Mouse (Mus musculus) liver, adult 2 months (tissue): ENCODE measurements at regions not wholly inside any gene's neighbourhood (a gene's known extent, or its start where the extent isn't known, plus 50 kb on each side); places are given as distances from the start of the nearest gene placed in this dataset.

Experiments used
- DNase-seq: peaks from one replicate; pipeline ENCODE4 v3.0.0-alpha.2; 2011; ENCODE audit warnings: low read depth, low spot score; ENCODE audit errors: extremely low read depth
- H3K27ac ChIP-seq: fragments of 200-500 bp; replicated peaks from 2 replicates; pipeline ENCODE4 v1.5.1; 2012; ENCODE audit warnings: low read depth, mild to moderate bottlenecking, control low read depth, inconsistent platforms, low read length; ENCODE audit not compliant: insufficient read depth
- H3K27me3 ChIP-seq: fragments of 200-500 bp; 2 replicates; pipeline ENCODE4 v1.6.1; 2012; ENCODE audit warnings: mild to moderate bottlenecking, moderate library complexity, low read length, inconsistent platforms; ENCODE audit not compliant: control insufficient read depth, insufficient read depth
- H3K36me3 ChIP-seq: fragments of 200-500 bp; 2 replicates; pipeline ENCODE4 v1.6.1; 2012; ENCODE audit warnings: low read length, inconsistent platforms; ENCODE audit not compliant: control insufficient read depth, insufficient read depth
- H3K4me1 ChIP-seq: fragments of 200-500 bp; 2 replicates; pipeline ENCODE4 v1.6.1; 2011; ENCODE audit warnings: low read length; ENCODE audit not compliant: control insufficient read depth, insufficient read depth
- H3K4me3 ChIP-seq: fragments of 200-500 bp; 2 replicates; pipeline ENCODE4 v1.5.1; 2011; ENCODE audit warnings: low read depth, mild to moderate bottlenecking, control low read depth, low read length, moderate library complexity; ENCODE audit not compliant: insufficient read depth
- H3K79me2 ChIP-seq: fragments of 200-500 bp; 2 replicates; pipeline ENCODE4 v1.6.1; 2012; ENCODE audit warnings: inconsistent platforms, mild to moderate bottlenecking, low read length, moderate library complexity; ENCODE audit not compliant: control insufficient read depth, insufficient read depth
- H3K9ac ChIP-seq: fragments of 200-500 bp; 2 replicates; pipeline ENCODE4 v1.6.1; 2012; ENCODE audit warnings: low read depth, mild to moderate bottlenecking, control low read depth, inconsistent platforms, low read length
- CTCF ChIP-seq: fragments of 200-500 bp; IDR thresholded peaks from 2 replicates; pipeline ENCODE4 v1.5.1; 2011; ENCODE audit warnings: low read depth, low read length, control low read depth
- POLR2A ChIP-seq: fragments of 200-500 bp; IDR thresholded peaks from 2 replicates; pipeline ENCODE4 v1.6.1; 2011; ENCODE audit warnings: low read length, control low read depth; ENCODE audit not compliant: insufficient read depth; ENCODE audit errors: extremely low read depth
- WGBS: fragments of 180-500 bp; shearing (Covaris S2); methylation state at CpG from one replicate; pipeline ENCODE4 v1.1.7; 2018; 5-methylcytosine and 5-hydroxymethylcytosine counted together

- DNase-seq: peak; percentile 89
- H3K27me3 ChIP-seq: no peaks in the 10 kb centered on the region
- 3% methylated on average over 1 of the region's 1 CpGs for WGBS
- H3K27ac ChIP-seq: peak overlapping the region; percentile 32; the same call in 1 of the 2 replicates
- TF ChIP-seq POLR2A (no peak), CTCF (no peak)
- H3K36me3 ChIP-seq: no peaks in the 10 kb centered on the region
- no peaks in the 10 kb centered on the region for H3K79me2 ChIP-seq
- H3K4me1 ChIP-seq: peaks cover 7% of the 10 kb centered on the region
- no peak overlapping the region for H3K9ac ChIP-seq
- no peak overlapping the region for H3K4me3 ChIP-seq
These were observed 280.0 kb upstream of the Jarid2 start for GRCm38 (mm10) chr13:44449216-44449830.

GRCm38 (mm10) chr13:44451224-44451623 is 278.1 kb upstream of the Jarid2 start:
- WGBS: 39% methylated on average over 5 of the region's 5 CpGs
- Histone ChIP-seq H3K4me3 (no peak overlapping the region), H3K4me1 (peaks cover 4% of the 10 kb centered on the region), H3K9ac (no peak overlapping the region), H3K36me3 (no peaks in the 10 kb centered on the region), H3K79me2 (no peaks in the 10 kb centered on the region), H3K27ac (no peak overlapping the region), H3K27me3 (no peaks in the 10 kb centered on the region)
- peak; percentile 77 for DNase-seq
- no peak for TF ChIP-seq POLR2A
- TF ChIP-seq CTCF: no peak

GRCm38 (mm10) chr13:44453131-44453530 is 276.1 kb upstream of the Jarid2 start:
- Histone ChIP-seq H3K4me3 (no peak overlapping the region), H3K79me2 (no peaks in the 10 kb centered on the region), H3K27ac (no peak overlapping the region), H3K36me3 (no peaks in the 10 kb centered on the region), H3K4me1 (peaks cover 4% of the 10 kb centered on the region), H3K9ac (no peak overlapping the region), H3K27me3 (no peaks in the 10 kb centered on the region)
- TF ChIP-seq CTCF: no peak
- 96% methylated on average over 7 of the region's 7 CpGs for WGBS
- DNase-seq: no peak

- H3K4me1 ChIP-seq: peaks cover 4% of the 10 kb centered on the region
- WGBS: 76% methylated on average over 9 of the region's 9 CpGs
- no peak overlapping the region for H3K4me3 ChIP-seq
- TF ChIP-seq POLR2A (no peak), CTCF (no peak)
- H3K9ac ChIP-seq: no peak overlapping the region
- no peaks in the 10 kb centered on the region for H3K27me3 ChIP-seq
- H3K79me2 ChIP-seq: no peaks in the 10 kb centered on the region
- no peak overlapping the region for H3K27ac ChIP-seq
- DNase-seq: no peak
- H3K36me3 ChIP-seq: no peaks in the 10 kb centered on the region
These were observed 275.1 kb upstream of the Jarid2 start for GRCm38 (mm10) chr13:44454136-44454535.

GRCm38 (mm10) chr13:44455193-44455592 is 274.1 kb upstream of the Jarid2 start:
- Histone ChIP-seq H3K9ac (no peak overlapping the region), H3K27ac (no peak overlapping the region), H3K27me3 (no peaks in the 10 kb centered on the region), H3K79me2 (no peaks in the 10 kb centered on the region), H3K4me3 (no peak overlapping the region), H3K4me1 (peaks cover 2% of the 10 kb centered on the region), H3K36me3 (no peaks in the 10 kb centered on the region)
- WGBS: 64% methylated on average over 5 of the region's 5 CpGs
- TF ChIP-seq POLR2A (no peak), CTCF (no peak)
- DNase-seq: no peak

GRCm38 (mm10) chr13:44458744-44459143 is 270.5 kb upstream of the Jarid2 start:
- Histone ChIP-seq H3K36me3 (no peaks in the 10 kb centered on the region), H3K9ac (no peak overlapping the region), H3K79me2 (no peaks in the 10 kb centered on the region), H3K4me3 (no peak overlapping the region), H3K4me1 (no peaks in the 10 kb centered on the region; the same call in 1 of the 2 replicates), H3K27me3 (no peaks in the 10 kb centered on the region), H3K27ac (no peak overlapping the region)
- DNase-seq: no peak
- no peak for TF ChIP-seq POLR2A
- no peak for TF ChIP-seq CTCF
- 96% methylated on average over 3 of the region's 3 CpGs for WGBS
